Mouse (Mus musculus): ENCODE data around the gene Gm12394. TPM values are rescaled to one million over a fixed set of nuclear protein-coding genes. Genes with fewer than 3 reads are reported as not detected.
"Not testable (repeated sequence)": the region's sequence is repeated elsewhere in the genome, so short reads cannot be mapped to it uniquely, and the experiment has no call there.

Gene Gm12394
- total RNA-seq, 2 experiments from 2014 or later = 0.65 to 1.0 TPM

- DNase-seq (ENCODE audit: low spot score in 2 of 2) = not testable (repeated sequence)
Measured at GRCm38 (mm10) chr4:42863487-42863886, 6.9 kb upstream of the Gm12394 start.

GRCm38 (mm10) chr4:42860483-42860882 is 3.9 kb upstream of the Gm12394 start:
- not testable (repeated sequence) for DNase-seq (ENCODE audit: low spot score in 2 of 2)

GRCm38 (mm10) chr4:42853788-42854187 is 2.8 kb downstream of the Gm12394 start, which contains the start of gene Fam205a1:
Gene Fam205a1, minus strand, starts transcription at chr4:42853888.
- not testable (repeated sequence) for DNase-seq (ENCODE audit: low spot score in 2 of 2)

GRCm38 (mm10) chr4:42773893-42774292 is 82.7 kb downstream of the Gm12394 start, which contains the start of gene Ccl21a:
Gene Ccl21a, minus strand, starts transcription at chr4:42773993.
- not testable (repeated sequence) for DNase-seq (ENCODE audit: low spot score in 2 of 2)

- not testable (repeated sequence) for DNase-seq (ENCODE audit: low spot score in 2 of 2)
Measured at GRCm38 (mm10) chr4:42756477-42756876, 100.1 kb downstream of the Gm12394 start, which contains the start of gene Ccl19. Gene Ccl19, minus strand, starts transcription at chr4:42756577.

GRCm38 (mm10) chr4:42735245-42735644 is 121.3 kb downstream of the Gm12394 start, which contains the start of gene 4930578G10Rik:
Gene 4930578G10Rik, plus strand, starts transcription at chr4:42735545.
- not testable (repeated sequence) for DNase-seq (ENCODE audit: low spot score in 2 of 2)

Other genes starting within 250 kb of the Gm12394 start
- not detected for gene Gm10591, start 244.6 kb downstream of the Gm12394 start, total RNA-seq (2021)
- gene Gm2564, start 227.1 kb downstream of the Gm12394 start, total RNA-seq (2021) = 10 to 100 TPM; 13.4 to 15.2 TPM
- gene Ccl27b, start 201.5 kb downstream of the Gm12394 start, total RNA-seq (2021) = 1 to 10 TPM in 1 of 2 experiments, not detected in 1; 3.8 TPM
- gene Il11ra2, start 194.9 kb downstream of the Gm12394 start, total RNA-seq (2021) = under 1 TPM in 1 of 2 experiments, not detected in 1; 0.32 TPM
- 1 to 10 TPM; 1.4 to 2.2 TPM for gene 4930578G10Rik, start 121.2 kb downstream of the Gm12394 start, total RNA-seq (2021)
- gene Ccl19, start 100.2 kb downstream of the Gm12394 start, total RNA-seq (2021) = under 1 TPM in 1 of 2 experiments, not detected in 1; 0.60 TPM
- not detected for gene Ccl21a, start 82.8 kb downstream of the Gm12394 start, total RNA-seq (2021)
- under 1 TPM; 0.46 to 0.64 TPM for gene Fam205a1, start 2.9 kb downstream of the Gm12394 start, total RNA-seq (2021)
- gene Fam205c, start 17.5 kb upstream of the Gm12394 start, total RNA-seq (2021) = under 1 TPM; 0.38 to 0.46 TPM
- 100 to 1,000 TPM; 121 to 134 TPM for gene Phf24, start 59.9 kb upstream of the Gm12394 start, total RNA-seq (2021)
- gene Dnajb5, start 93.0 kb upstream of the Gm12394 start, total RNA-seq (2021) = 100 to 1,000 TPM; 213 to 218 TPM
- not detected for gene 1700022I11Rik, start 112.8 kb upstream of the Gm12394 start, total RNA-seq (2021)
- gene Vcp, start 143.7 kb upstream of the Gm12394 start, total RNA-seq (2021) = 100 to 1,000 TPM; 214 to 228 TPM
- 10 to 100 TPM in 1 of 2 experiments, 1 to 10 TPM in 1; 9.9 to 11.6 TPM for gene Fancg, start 153.7 kb upstream of the Gm12394 start, total RNA-seq (2021)
- gene Pigo, start 169.0 kb upstream of the Gm12394 start, total RNA-seq (2021) = 10 to 100 TPM; 29.1 to 32.0 TPM
- gene Stoml2, start 174.9 kb upstream of the Gm12394 start, total RNA-seq (2021) = 100 to 1,000 TPM; 102 to 103 TPM
- 10 to 100 TPM; 35.0 to 40.2 TPM for gene Fam214b, start 189.4 kb upstream of the Gm12394 start, total RNA-seq (2021)
- gene Unc13b, start 202.2 kb upstream of the Gm12394 start, total RNA-seq (2021) = 10 to 100 TPM; 48.4 to 53.3 TPM

All from layer of hippocampus, postnatal 14 days (tissue).